Mouse (Mus musculus) bone marrow macrophage, adult 2 months (primary cell): ENCODE data around the gene Haus6.

Source experiments
- CTCF ChIP-seq: IDR thresholded peaks from 2 replicates; pipeline ENCODE4 v1.5.1; 2012; ENCODE audit warnings: low read depth, mild to moderate bottlenecking, low read length, moderate library complexity
- POLR2A ChIP-seq: IDR thresholded peaks from 2 replicates; pipeline ENCODE4 v1.6.1; 2012; ENCODE audit warnings: mild to moderate bottlenecking, low read depth, low read length, borderline replicate concordance

GRCm38 (mm10) chr4:86591304-86591703, 20.6 kb downstream of the Haus6 start:
- TF ChIP-seq CTCF (no peak), POLR2A (no peak)
